Mouse (Mus musculus): ENCODE results near the gene Cope.
A peak's percentile ranks its signal among the peaks of the same experiment; 100 is the strongest.

Gene Cope

GRCm38 (mm10) chr8:70302901-70303300 lies 583 bp downstream of the Cope start:
- no peak for DNase-seq (ENCODE audit: inconsistent age in 2 of 2, low spot score in 1 of 2)

DNA sequence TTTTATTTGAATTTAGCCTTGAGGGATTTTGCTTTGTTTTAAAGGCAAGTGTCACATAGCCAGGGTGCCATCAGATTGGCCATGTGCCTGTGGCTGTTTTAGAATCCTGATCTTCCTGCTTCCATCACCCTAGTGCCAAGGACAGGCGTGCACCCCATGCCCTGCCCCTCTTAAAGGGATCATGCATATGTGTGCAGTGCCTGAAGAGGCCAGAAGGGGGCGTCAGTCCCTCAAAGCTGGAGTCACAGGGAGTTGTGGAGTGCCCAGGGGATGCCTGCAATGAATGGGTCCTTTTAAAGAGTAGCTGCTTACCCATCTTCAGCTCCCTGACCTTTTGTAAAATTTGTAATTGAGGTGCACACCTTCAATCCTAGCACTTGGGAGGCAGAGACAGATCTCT lies 7.0 kb downstream of the Cope start:
- peak in 1 of 2 experiments; percentile 69 for DNase-seq (ENCODE audit: inconsistent age in 2 of 2, low spot score in 1 of 2)

GRCm38 (mm10) chr8:70313399-70313798 lies 11.1 kb downstream of the Cope start:
- DNase-seq (ENCODE audit: inconsistent age in 2 of 2, low spot score in 1 of 2): peak in 1 of 2 experiments; percentile 67

GRCm38 (mm10) chr8:70315624-70316510 lies 13.5 kb downstream of the Cope start, which contains the start of gene Cers1:
Cers1 (plus strand) TSS chr8:70315775.
- peak; percentile 74 to 88 for DNase-seq (ENCODE audit: inconsistent age in 2 of 2, low spot score in 1 of 2)

DNA sequence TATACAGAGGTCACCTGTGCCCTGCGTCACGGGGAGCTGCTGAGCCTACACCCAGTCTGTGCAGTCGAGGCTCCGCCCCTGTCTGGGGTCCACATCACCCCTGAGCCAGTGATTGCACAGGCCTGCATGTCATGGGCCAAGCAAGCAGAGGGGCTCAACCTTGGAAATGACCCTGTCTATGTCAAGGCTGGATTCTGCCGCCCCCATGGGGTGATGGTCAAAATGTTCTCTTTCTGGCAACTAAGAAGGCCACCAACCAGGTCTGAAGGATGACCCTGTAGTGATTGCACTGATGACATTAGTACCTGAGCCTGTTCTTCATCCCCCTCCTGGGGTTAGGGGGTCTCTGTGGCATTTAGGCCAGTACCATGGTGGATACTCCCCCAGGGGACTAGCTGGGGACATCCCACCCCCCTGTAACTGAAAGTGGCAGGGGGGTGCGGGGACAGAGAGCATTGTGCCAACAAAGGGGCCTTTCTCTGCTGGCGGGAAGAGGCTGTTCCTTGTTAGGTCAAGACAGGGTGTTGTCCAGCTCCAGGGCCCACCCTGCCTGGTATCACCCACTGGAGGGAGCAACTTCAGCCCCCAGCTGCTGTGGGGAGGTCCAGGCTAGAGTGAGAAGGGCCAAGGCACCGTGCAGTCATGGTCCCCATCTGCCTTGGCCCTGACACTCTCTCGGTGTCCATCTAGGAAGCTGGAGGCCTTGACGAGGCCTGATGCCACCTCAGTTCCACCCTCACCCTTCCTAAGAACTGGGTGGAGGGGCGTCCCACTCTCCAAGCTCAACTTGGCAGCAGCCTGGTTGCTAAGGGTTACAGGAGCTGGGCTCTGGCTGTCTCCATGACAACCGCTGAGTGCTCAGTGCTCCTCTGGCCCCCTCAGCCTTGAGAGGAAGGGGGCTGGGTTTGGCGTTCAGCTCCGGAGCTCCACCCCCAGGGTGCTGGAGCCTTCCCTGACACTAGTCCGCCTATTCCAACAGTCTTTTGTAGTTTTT lies 14.5 kb downstream of the Cope start:
- DNase-seq (ENCODE audit: inconsistent age in 2 of 2, low spot score in 1 of 2): peak; percentile 50 to 70

DNA sequence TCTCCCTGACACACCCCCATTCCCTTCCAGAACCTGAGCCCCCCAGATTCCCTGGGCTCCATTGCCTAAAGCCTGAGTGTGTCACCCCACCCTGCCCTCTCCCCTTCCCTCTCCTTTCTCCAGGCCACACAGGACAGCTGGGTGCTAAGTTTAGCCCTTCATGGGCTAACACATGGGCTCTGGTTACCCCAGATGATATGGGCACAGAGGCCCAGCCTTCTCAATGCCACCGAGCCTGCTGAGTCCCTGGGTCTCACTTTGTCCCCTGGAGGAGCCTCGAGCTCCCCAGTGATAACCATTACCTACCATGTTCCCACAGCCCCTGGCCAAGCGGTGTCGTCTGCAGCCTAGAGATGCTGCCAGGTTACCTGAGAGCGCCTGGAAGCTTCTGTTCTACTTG lies 15.6 kb downstream of the Cope start:
- no peak for DNase-seq (ENCODE audit: inconsistent age in 2 of 2, low spot score in 1 of 2)

DNA sequence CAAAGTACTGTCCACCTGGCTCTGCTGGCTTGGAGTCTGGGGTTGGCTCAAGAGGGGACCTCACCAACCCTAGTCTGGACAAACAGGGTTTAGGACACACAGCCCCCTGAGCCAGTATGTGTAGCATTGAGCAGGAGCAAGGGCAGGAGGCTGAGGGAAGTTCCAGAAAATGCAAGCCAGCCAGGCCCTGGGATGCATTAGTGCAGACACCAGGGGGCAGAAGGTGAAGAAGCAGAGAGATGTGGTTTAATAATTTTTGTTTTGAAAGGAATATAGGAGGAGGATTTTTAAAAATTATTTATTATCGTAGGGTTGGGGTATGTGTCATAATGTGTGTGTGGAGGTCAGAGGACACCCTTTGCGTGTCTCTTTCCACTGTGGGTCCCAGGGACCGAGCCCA lies 21.4 kb downstream of the Cope start:
- DNase-seq (ENCODE audit: inconsistent age in 2 of 2, low spot score in 1 of 2): no peak

DNA sequence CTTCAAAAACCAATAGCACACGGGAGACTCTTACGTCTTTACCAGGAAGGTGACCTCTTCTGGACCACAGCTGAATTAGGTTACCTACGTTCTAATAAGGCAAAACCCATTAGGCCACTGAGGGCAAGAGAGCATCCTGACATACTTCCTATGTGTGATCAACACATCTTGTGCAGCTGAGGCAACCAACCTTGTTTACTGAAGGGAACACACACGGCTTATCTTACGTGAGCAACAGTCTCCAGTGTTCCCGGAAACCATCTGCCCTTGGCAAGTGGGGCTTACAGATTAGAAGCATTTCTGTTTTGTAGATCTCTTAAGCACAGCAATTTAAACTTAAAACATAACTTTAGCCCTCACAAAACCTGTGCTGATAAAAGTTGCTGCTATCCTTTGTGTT lies 25.2 kb downstream of the Cope start:
- no peak for DNase-seq (ENCODE audit: inconsistent age in 2 of 2, low spot score in 1 of 2)

DNA sequence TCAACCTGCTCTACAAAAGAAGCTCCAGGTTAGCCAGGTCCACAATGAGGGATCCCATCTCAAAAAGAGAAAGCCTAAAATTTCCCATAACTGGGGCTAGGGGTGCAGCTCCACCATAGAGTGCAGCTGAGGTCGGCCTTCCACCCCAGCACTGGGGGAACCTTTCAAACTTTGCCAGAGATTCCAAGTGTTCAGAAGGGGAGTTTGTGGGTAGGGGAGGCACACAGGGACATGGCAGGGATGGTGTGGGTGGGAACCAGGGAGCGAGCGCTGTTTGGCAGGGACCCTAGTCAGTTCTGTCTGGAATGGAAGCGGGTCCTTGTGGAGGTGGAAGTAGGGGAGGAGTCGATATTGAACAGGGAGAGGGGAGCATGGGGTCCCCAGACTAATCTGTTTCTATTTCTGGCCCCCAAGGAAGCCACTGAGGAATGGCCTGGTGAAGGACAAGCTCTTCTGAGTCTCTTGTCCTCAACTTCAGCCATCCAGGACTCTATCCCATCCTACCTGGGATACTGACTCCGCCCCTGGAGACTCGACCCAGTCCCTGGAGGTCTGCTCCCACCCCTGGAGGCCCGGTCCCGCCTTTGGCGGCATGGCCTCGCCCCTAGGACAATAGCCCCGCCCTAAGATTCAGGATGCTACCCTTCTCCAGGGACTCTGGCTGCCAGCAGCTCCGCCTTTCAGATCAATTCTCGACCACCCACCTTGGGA lies 27.0 kb downstream of the Cope start, which contains the start of gene Gdf1:
TSS of gene Gdf1 (plus strand) at position 694 of the 711 bp plus-strand sequence.
- DNase-seq (ENCODE audit: inconsistent age in 2 of 2, low spot score in 1 of 2): no peak

GRCm38 (mm10) chr8:70329835-70330740 lies 27.8 kb downstream of the Cope start:
- DNase-seq (ENCODE audit: inconsistent age in 2 of 2, low spot score in 1 of 2): no peak

GRCm38 (mm10) chr8:70330741-70331364 lies 28.5 kb downstream of the Cope start:
- DNase-seq (ENCODE audit: inconsistent age in 2 of 2, low spot score in 1 of 2): peak; percentile 71 to 84

DNA sequence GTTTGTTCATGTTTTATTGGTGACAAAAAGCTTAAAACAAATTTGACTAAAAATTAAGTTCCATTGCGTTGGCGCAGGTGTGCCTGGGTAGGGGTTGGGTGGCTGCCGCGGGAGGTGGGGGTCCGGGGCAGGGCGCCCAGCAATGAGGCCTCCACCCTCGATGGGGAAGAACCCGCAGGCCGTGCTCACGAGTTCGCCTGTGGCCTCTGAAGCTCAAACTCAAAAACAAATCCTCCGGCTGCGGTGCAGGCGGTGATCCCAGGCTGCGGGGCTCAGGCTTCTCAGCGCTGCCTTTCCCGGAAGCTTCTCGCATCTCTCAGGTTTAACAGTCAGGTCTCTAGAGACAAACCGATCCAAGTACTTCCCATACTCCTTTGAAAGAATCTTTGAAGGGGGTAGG lies 29.2 kb downstream of the Cope start:
- no peak for DNase-seq (ENCODE audit: inconsistent age in 2 of 2, low spot score in 1 of 2)

DNA sequence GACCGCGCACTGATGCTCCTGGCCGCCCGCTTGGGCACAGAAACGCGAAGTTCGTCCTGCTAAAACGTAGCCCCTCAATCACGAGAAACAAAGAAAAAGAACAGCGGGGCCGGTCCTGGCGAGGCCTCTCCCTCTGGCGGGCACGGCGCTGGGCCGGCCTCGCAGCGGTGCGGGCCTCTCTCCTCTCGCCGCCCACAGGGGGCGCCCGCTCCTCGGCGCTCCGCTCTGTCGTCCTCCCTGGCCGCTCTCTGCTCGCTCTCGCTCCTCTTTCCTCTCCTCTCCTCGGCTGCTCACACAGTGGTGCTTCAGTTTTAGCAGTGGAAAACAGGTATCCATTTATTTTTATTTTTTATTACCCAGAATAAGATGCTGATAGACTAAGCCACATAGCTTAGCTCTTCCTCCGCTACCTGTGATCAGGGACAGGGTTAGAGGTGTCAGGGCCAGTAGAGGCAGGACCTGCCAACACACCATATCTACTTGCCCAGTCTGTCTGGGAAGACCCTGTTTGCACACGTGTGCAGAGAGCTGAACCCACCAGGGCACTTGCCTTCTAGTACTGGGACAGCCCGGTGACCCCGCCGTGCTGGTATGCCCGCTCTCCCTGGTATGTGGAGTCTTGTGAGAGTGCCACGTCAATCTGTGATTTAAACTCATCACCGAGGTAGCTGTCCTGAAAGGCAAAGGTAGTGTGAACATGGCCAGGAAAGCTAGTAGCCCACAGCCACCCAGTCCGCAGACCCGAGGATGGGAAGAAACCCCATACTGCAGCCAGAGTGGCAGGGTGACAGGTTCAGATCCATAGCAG lies 30.0 kb downstream of the Cope start:
- DNase-seq (ENCODE audit: inconsistent age in 2 of 2, low spot score in 1 of 2): peak; percentile 70 to 82

- no peak for DNase-seq (ENCODE audit: inconsistent age in 2 of 2, low spot score in 1 of 2)
These were observed 30.5 kb downstream of the Cope start for GRCm38 (mm10) chr8:70332878-70333202.

DNA sequence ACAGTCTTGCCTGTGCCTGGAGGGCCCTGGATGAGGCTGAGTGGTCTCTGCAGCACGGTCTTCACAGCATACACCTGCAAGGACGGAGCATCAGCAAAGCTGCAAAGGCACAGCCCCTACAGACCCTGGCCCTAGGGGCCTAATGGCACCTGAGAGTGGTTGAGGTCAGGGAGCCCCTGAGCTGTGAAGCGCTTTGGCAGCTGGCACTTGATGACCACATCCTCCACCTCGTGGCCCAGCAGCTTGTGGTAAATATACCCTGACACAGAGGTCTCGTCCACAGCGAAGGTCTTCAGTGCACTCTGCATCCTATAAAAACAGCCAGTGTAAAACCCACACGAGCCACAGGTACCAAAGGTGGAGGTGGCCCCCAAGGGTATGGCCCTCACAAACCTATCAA lies 36.6 kb downstream of the Cope start:
- DNase-seq (ENCODE audit: inconsistent age in 2 of 2, low spot score in 1 of 2): no peak

GRCm38 (mm10) chr8:70340659-70341058 lies 38.3 kb downstream of the Cope start:
- no peak for DNase-seq (ENCODE audit: inconsistent age in 2 of 2, low spot score in 1 of 2)

- no peak for DNase-seq (ENCODE audit: inconsistent age in 2 of 2, low spot score in 1 of 2)
These were observed 39.7 kb downstream of the Cope start for GRCm38 (mm10) chr8:70342007-70342406.

- no peak for DNase-seq (ENCODE audit: inconsistent age in 2 of 2, low spot score in 1 of 2)
These were observed 40.8 kb downstream of the Cope start for GRCm38 (mm10) chr8:70343076-70343475.

DNA sequence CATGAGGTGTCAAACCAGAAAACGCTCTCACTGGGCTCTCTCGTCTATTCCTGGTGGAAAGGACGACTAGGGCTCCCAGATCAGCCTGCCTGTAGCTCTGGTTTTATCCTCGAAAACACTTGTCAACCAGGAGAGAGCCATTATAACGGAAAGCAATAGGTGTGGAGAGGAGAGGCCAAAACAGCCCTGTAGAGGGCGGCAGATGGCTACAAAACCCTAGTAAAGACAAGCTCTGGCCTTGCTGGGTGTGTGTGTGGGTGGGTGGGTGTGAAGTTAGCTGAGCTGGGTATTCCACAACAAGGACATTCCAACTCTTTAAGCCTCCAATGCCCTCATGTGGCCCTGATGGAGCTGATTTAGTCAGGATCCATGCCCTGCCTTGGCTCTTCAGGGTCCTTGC lies 41.4 kb downstream of the Cope start:
- DNase-seq (ENCODE audit: inconsistent age in 2 of 2, low spot score in 1 of 2): peak in 1 of 2 experiments; percentile 73
